Mouse (Mus musculus) midbrain, embryonic 12.5 days (tissue): ENCODE measurements around the gene 4921524J17Rik. TPM values are rescaled to one million over a fixed set of nuclear protein-coding genes. Genes with fewer than 3 reads are reported as not detected.

Source experiments
- ATAC-seq: fragments of 200-750 bp; cut with Nextera tagmentation; 2 replicates; pipeline ENCODE4 v1.8.0; 2017; ENCODE audit warnings: low read depth, moderate TSS enrichment, moderate library complexity; ENCODE audit not compliant: low FRiP score
- H3K27ac ChIP-seq: fragments of 300-500 bp; sonication (generic); replicated peaks from 2 replicates; pipeline ENCODE4 v1.5.1; 2016; ENCODE audit warnings: mild to moderate bottlenecking
- H3K27me3 ChIP-seq: fragments of 300-500 bp; sonication (generic); 2 replicates; pipeline ENCODE4 v1.6.1; 2016; ENCODE audit warnings: mild to moderate bottlenecking
- H3K36me3 ChIP-seq: fragments of 300-500 bp; sonication (generic); 2 replicates; pipeline ENCODE4 v1.6.1; 2016
- H3K4me1 ChIP-seq: fragments of 300-500 bp; sonication (generic); 2 replicates; pipeline ENCODE4 v1.6.1; 2016
- H3K4me2 ChIP-seq: fragments of 300-500 bp; sonication (generic); replicated peaks from 2 replicates; pipeline ENCODE4 v1.6.1; 2016; ENCODE audit warnings: mild to moderate bottlenecking, moderate library complexity
- H3K4me3 ChIP-seq: fragments of 300-500 bp; sonication (generic); 2 replicates; pipeline ENCODE4 v1.5.1; 2016; ENCODE audit warnings: mild to moderate bottlenecking
- H3K9ac ChIP-seq: fragments of 300-500 bp; sonication (generic); replicated peaks from 2 replicates; pipeline ENCODE4 v1.6.1; 2016; ENCODE audit warnings: mild to moderate bottlenecking, moderate library complexity
- H3K9me3 ChIP-seq: fragments of 300-500 bp; sonication (generic); 2 replicates; pipeline ENCODE4 v1.6.1; 2016; ENCODE audit warnings: mild to moderate bottlenecking
- WGBS: fragments of 180-500 bp; shearing (Covaris S2); methylation state at CpG from one replicate; pipeline ENCODE4 v1.1.7; 2016; 5-methylcytosine and 5-hydroxymethylcytosine counted together
- polyA plus RNA-seq: library from polyadenylated mRNA; unstranded; fragments of >200 nt; fragmentation: Nextera tagmentation; extraction: Ambion mirVana; gene quantifications from 2 replicates; pipeline ENCODE4 v1.2.1, GENCODE M21; 2016

The 4921524J17Rik gene
- polyA plus RNA-seq, 1 experiment from 2014 or later: 36.7 TPM

GRCm38 (mm10) chr8:85397508-85397907, 35.1 kb downstream of the 4921524J17Rik start:
- 49% methylated on average over 5 of the region's 5 CpGs for WGBS

DNA sequence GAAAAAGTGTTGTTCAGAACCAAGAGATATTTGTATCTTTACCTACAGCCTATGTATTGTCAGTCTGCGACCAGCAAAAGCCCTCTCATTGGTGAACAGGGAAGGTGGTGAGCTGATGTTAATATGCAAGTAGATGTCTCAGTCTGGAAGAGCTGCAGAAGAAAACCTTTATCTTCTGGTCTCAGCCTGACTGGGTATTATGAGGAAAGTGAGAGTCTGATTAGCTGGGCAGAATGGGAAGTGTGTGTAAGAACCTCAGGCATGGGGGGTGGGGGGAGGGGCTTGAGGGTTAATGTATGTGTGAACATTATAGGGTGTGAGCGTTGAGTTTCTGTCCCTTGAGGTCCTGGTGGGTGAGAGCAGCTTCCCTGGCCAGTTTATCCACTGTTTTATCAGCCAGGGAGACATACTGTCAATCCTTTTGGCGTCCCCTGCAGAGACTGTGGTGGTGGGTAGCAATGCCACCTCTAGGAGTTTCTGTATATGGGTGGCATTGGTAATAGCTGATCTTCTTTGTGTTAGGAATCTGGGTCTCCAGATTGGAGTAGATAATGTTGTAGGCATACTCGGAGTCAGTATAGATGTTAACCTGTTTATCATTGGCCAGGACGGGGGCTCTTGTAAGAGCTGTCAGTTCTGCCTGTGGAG, 36.1 kb downstream of the 4921524J17Rik start:
- Histone ChIP-seq H3K9ac (no peak overlapping the region), H3K36me3 (no peaks in the 10 kb centered on the region), H3K4me2 (no peak overlapping the region), H3K27ac (no peak overlapping the region), H3K9me3 (no peaks in the 10 kb centered on the region), H3K4me1 (no peaks in the 10 kb centered on the region), H3K27me3 (no peaks in the 10 kb centered on the region), H3K4me3 (no peak overlapping the region)
- ATAC-seq: no peak
- WGBS: 94% methylated on average over 5 of the region's 5 CpGs

More at GRCm38 (mm10) chr8:85397508-85397907, 35.1 kb downstream of the 4921524J17Rik start:
- Histone ChIP-seq H3K36me3 (no peaks in the 10 kb centered on the region), H3K27ac (no peak overlapping the region), H3K9me3 (no peaks in the 10 kb centered on the region), H3K27me3 (no peaks in the 10 kb centered on the region), H3K9ac (no peak overlapping the region), H3K4me2 (no peak overlapping the region), H3K4me1 (no peaks in the 10 kb centered on the region), H3K4me3 (no peak overlapping the region)
- ATAC-seq: no peak

GRCm38 (mm10) chr8:85395681-85396431, 36.8 kb downstream of the 4921524J17Rik start:
- Histone ChIP-seq H3K27me3 (no peaks in the 10 kb centered on the region), H3K36me3 (no peaks in the 10 kb centered on the region), H3K27ac (no peak overlapping the region), H3K4me3 (no peak overlapping the region), H3K4me2 (no peak overlapping the region), H3K4me1 (no peaks in the 10 kb centered on the region), H3K9ac (no peak overlapping the region), H3K9me3 (no peaks in the 10 kb centered on the region)
- ATAC-seq: no peak
- 89% methylated on average over 8 of the region's 8 CpGs for WGBS

DNA sequence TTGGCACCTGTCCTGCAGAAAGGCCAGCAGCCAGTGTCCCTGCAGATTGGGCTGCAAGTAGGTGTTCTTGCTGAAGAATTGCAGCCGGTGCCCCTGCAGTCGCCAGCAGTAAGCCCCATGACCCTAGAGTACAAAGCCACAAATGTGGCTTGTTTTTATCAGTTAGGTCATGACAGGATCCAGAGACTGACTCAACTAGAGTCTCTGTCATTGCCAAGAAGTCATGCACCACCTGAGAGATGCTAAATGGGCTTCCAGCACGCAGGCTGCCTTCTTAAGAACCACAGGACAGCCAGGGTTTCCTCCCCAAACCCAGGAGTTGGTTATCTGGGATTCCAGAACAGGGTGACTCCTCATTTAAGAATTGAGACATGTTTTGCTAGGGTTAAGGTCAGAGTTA, 37.6 kb downstream of the 4921524J17Rik start:
- H3K36me3 ChIP-seq: no peaks in the 10 kb centered on the region
- H3K4me1 ChIP-seq: no peaks in the 10 kb centered on the region
- H3K9ac ChIP-seq: no peak overlapping the region
- no peak overlapping the region for H3K27ac ChIP-seq
- no peaks in the 10 kb centered on the region for H3K9me3 ChIP-seq
- WGBS: 81% methylated on average over 3 of the region's 3 CpGs
- no peak overlapping the region for H3K4me2 ChIP-seq
- ATAC-seq: no peak
- H3K27me3 ChIP-seq: no peaks in the 10 kb centered on the region
- no peak overlapping the region for H3K4me3 ChIP-seq

- Histone ChIP-seq H3K27me3 (no peaks in the 10 kb centered on the region), H3K4me2 (no peak overlapping the region), H3K4me1 (no peaks in the 10 kb centered on the region), H3K27ac (no peak overlapping the region), H3K4me3 (no peak overlapping the region), H3K36me3 (no peaks in the 10 kb centered on the region), H3K9me3 (no peaks in the 10 kb centered on the region), H3K9ac (no peak overlapping the region)
- no peak for ATAC-seq
- 92% methylated on average over 6 of the region's 6 CpGs for WGBS
Observed at GRCm38 (mm10) chr8:85393199-85393598, 39.4 kb downstream of the 4921524J17Rik start.

- Histone ChIP-seq H3K4me2 (no peak overlapping the region), H3K27ac (no peak overlapping the region), H3K4me1 (no peaks in the 10 kb centered on the region), H3K9ac (no peak overlapping the region), H3K27me3 (no peaks in the 10 kb centered on the region), H3K4me3 (no peak overlapping the region), H3K9me3 (no peaks in the 10 kb centered on the region), H3K36me3 (no peaks in the 10 kb centered on the region)
- WGBS: 84% methylated on average over 1 of the region's 1 CpGs
- ATAC-seq: no peak
Observed at GRCm38 (mm10) chr8:85391438-85391837, 41.2 kb downstream of the 4921524J17Rik start.

DNA sequence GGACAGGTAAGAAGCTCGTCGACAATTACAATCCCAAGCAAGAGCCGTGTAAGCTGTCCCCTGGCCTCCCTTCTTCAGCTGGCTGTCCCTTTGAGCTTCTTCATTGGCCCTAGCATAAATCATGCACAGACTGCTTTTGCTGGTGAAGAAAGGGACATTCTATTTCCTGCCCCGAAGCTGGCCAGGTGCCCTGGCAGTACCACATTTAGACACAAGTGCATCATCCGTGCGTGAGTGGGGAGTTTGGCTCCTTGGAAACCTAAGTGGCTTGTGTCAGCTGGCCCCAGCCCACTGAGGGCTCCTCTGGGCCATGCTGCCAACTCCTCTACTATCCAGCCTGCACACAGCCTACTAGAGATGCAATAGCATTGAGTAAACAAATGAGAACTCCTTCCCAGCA, 46.4 kb downstream of the 4921524J17Rik start, which contains the start of gene Mylk3:
Gene Mylk3 (minus strand): TSS at position 141 of the 400 bp plus-strand sequence.
- no peaks in the 10 kb centered on the region for H3K27me3 ChIP-seq
- H3K27ac ChIP-seq: no peak within 1 kb of the TSS
- H3K4me3 ChIP-seq: no peak within 1 kb of the TSS
- H3K4me2 ChIP-seq: no peak within 1 kb of the TSS
- WGBS: 83% methylated on average over 6 of the region's 6 CpGs
- ATAC-seq: no peak
- no peaks in the 10 kb centered on the region for H3K9me3 ChIP-seq
- H3K36me3 ChIP-seq: no peaks in the 10 kb centered on the region
- H3K4me1 ChIP-seq: no peaks in the 10 kb centered on the region
- H3K9ac ChIP-seq: no peak within 1 kb of the TSS

DNA sequence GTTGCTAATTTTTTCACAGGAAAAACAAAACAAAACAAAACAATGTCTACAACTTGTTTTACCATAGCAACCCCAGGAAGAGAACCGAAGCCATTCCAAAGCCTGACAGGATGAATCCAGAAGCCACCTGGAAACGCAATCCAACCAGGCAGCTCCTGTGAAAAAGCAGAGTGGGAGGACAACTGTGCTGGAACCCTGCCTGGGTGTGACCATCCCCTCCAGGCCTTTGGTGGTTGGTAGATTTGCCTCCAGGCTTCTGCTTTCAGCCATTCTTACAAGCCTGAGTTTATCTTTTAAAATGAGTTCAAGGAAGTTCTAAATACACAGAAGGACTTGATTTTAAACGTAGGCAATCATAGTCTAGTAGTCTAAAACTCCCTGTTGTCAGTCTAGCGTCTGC, 50.7 kb downstream of the 4921524J17Rik start:
- no peaks in the 10 kb centered on the region for H3K27me3 ChIP-seq
- no peak for ATAC-seq
- H3K27ac ChIP-seq: no peak overlapping the region
- H3K4me1 ChIP-seq: no peaks in the 10 kb centered on the region
- WGBS: 79% methylated on average over 4 of the region's 4 CpGs
- H3K4me2 ChIP-seq: no peak overlapping the region
- no peak overlapping the region for H3K4me3 ChIP-seq
- H3K9me3 ChIP-seq: no peaks in the 10 kb centered on the region
- H3K9ac ChIP-seq: no peak overlapping the region
- H3K36me3 ChIP-seq: no peaks in the 10 kb centered on the region

DNA sequence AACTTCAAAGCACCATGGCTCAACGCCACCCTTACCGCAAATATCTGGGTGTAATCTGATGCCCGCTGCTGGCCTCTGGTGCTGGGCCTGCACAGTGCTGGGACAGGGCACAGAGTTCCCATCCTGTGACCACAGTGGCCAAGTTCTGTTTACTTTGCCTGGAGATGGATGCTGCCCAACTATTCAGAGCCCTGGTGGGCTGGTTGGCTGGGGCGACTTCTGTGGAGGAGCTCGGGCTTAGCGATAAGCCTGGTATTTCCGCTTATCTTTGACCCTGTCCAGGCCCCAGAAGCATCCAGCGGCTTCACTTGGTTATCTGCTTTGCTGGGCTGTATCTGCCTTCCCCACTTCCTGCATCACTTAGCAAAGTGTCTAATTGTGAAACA, 51.8 kb downstream of the 4921524J17Rik start:
- Histone ChIP-seq H3K36me3 (no peaks in the 10 kb centered on the region), H3K9ac (no peak overlapping the region), H3K4me1 (no peaks in the 10 kb centered on the region), H3K4me2 (no peak overlapping the region), H3K27ac (no peak overlapping the region), H3K4me3 (no peak overlapping the region), H3K9me3 (no peaks in the 10 kb centered on the region), H3K27me3 (no peaks in the 10 kb centered on the region)
- 89% methylated on average over 8 of the region's 8 CpGs for WGBS
- ATAC-seq: no peak

GRCm38 (mm10) chr8:85380123-85380823, 52.4 kb downstream of the 4921524J17Rik start:
- H3K9me3 ChIP-seq: no peaks in the 10 kb centered on the region
- no peak overlapping the region for H3K27ac ChIP-seq
- 84% methylated on average over 10 of the region's 10 CpGs for WGBS
- H3K4me1 ChIP-seq: no peaks in the 10 kb centered on the region
- H3K4me2 ChIP-seq: no peak overlapping the region
- no peak overlapping the region for H3K9ac ChIP-seq
- no peaks in the 10 kb centered on the region for H3K27me3 ChIP-seq
- no peaks in the 10 kb centered on the region for H3K36me3 ChIP-seq
- no peak overlapping the region for H3K4me3 ChIP-seq
- no peak for ATAC-seq

DNA sequence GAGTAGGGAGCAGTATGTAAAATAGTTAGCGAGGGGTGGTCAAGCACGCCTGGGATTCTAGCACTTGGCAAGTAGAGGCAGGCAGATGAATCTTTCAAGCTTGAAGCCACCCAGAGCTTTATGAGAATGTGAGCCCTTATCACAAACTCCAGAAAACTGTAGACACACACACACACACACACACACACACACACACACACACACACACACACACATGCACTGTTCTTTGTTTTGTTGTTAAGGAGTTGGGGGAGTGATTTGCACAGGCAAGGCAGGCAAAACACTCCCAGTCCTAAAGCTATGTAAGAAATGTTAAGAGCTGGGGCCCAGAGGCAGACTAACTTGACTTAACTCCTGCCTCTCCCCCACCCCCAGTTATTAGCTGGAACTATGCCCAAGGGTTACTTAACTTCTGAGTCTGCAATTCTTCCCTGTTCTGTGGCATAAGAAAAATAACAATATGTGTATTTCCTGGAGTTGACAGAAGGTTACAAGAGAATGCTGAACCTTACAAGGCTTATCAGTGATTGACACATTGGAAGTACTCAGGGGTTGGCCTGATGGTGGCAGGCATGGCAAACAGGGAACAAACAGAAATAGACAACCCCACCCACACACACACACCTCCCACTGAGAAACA, 53.4 kb downstream of the 4921524J17Rik start:
- H3K36me3 ChIP-seq: no peaks in the 10 kb centered on the region
- no peak overlapping the region for H3K27ac ChIP-seq
- WGBS: 48% methylated on average over 2 of the region's 2 CpGs
- H3K9me3 ChIP-seq: no peaks in the 10 kb centered on the region
- no peak for ATAC-seq
- H3K4me3 ChIP-seq: no peak overlapping the region
- H3K9ac ChIP-seq: no peak overlapping the region
- no peaks in the 10 kb centered on the region for H3K27me3 ChIP-seq
- no peaks in the 10 kb centered on the region for H3K4me1 ChIP-seq
- no peak overlapping the region for H3K4me2 ChIP-seq

GRCm38 (mm10) chr8:85376516-85376915, 56.1 kb downstream of the 4921524J17Rik start:
- Histone ChIP-seq H3K9ac (no peak overlapping the region), H3K4me1 (no peaks in the 10 kb centered on the region), H3K27me3 (no peaks in the 10 kb centered on the region), H3K4me3 (no peak overlapping the region), H3K27ac (no peak overlapping the region), H3K9me3 (no peaks in the 10 kb centered on the region), H3K4me2 (no peak overlapping the region), H3K36me3 (no peaks in the 10 kb centered on the region)
- WGBS: 63% methylated on average over 3 of the region's 3 CpGs
- ATAC-seq: no peak
